Mouse (Mus musculus): ENCODE results near the gene Alad. TPM values are rescaled to one million over a fixed set of nuclear protein-coding genes. Genes with fewer than 3 reads are reported as not detected.

Alad gene
- polyA plus RNA-seq, 1 experiment from 2014 or later: 69.2 TPM

- Histone ChIP-seq H3K4me1 (no peaks in the 10 kb centered on the region), H3K27ac (replicated peaks) (no peak overlapping the region), H3K9ac (replicated peaks) (no peak overlapping the region), H3K4me2 (no peak overlapping the region), H3K4me3 (replicated peaks) (no peak overlapping the region), H3K36me3 (peaks cover 12% of the 10 kb centered on the region), H3K9me3 (replicated peaks) (no peaks in the 10 kb centered on the region), H3K27me3 (replicated peaks) (no peaks in the 10 kb centered on the region)
- ATAC-seq (ENCODE audit: low FRiP score): no peak
- WGBS: 93% methylated on average over 8 of the region's 8 CpGs
Observed at GRCm38 (mm10) chr4:62460348-62460747, 59.4 kb downstream of the Alad start.

Other genes with a start within 250 kb of the Alad start
- gene Fkbp15, start 159.4 kb downstream of the Alad start, polyA plus RNA-seq (2015; fragmentation: Nextera tagmentation; extraction: Ambion mirVana): 22.6 and 24.2 TPM in 2 replicates
- 32.2 and 36.5 TPM in 2 replicates for gene Slc31a1, start 159.2 kb downstream of the Alad start, polyA plus RNA-seq (2015; fragmentation: Nextera tagmentation; extraction: Ambion mirVana)
- gene Cdc26, start 111.3 kb downstream of the Alad start, polyA plus RNA-seq (2015; fragmentation: Nextera tagmentation; extraction: Ambion mirVana): 76.8 and 95.4 TPM in 2 replicates
- gene Prpf4, start 111.1 kb downstream of the Alad start, polyA plus RNA-seq (2015; fragmentation: Nextera tagmentation; extraction: Ambion mirVana): 15.3 and 16.4 TPM in 2 replicates
- 0.17 TPM in 1 of 2 replicates, not detected in the other for gene Rnf183, start 84.7 kb downstream of the Alad start, polyA plus RNA-seq (2015; fragmentation: Nextera tagmentation; extraction: Ambion mirVana)
- gene Wdr31, start 49.0 kb downstream of the Alad start, polyA plus RNA-seq (2015; fragmentation: Nextera tagmentation; extraction: Ambion mirVana): 12.5 and 13.3 TPM in 2 replicates
- gene Bspry, start 39.9 kb downstream of the Alad start, polyA plus RNA-seq (2015; fragmentation: Nextera tagmentation; extraction: Ambion mirVana): 0.67 and 5.3 TPM in 2 replicates
- 12.6 and 13.4 TPM in 2 replicates for gene Hdhd3, start 16.5 kb downstream of the Alad start, polyA plus RNA-seq (2015; fragmentation: Nextera tagmentation; extraction: Ambion mirVana)
- gene Pole3, start 5.2 kb upstream of the Alad start, polyA plus RNA-seq (2015; fragmentation: Nextera tagmentation; extraction: Ambion mirVana): 52.0 and 60.9 TPM in 2 replicates
- gene 4933430I17Rik, start 5.5 kb upstream of the Alad start, polyA plus RNA-seq (2015; fragmentation: Nextera tagmentation; extraction: Ambion mirVana): 0.40 and 0.55 TPM in 2 replicates
- 49.2 and 53.8 TPM in 2 replicates for gene Rgs3, start 39.9 kb upstream of the Alad start, polyA plus RNA-seq (2015; fragmentation: Nextera tagmentation; extraction: Ambion mirVana)

All from neural tube, embryonic 15.5 days (tissue).